Mouse (Mus musculus) cerebellum, postnatal 25 days (tissue): ENCODE data around the gene Kank2.

Experiments used
- DNase-seq, 2 experiments: peaks; one replicate each; pipeline ENCODE4 v3.0.0; 2021; ENCODE audit warnings: mixed read lengths in 2 of 2

The Kank2 gene

GRCm38 (mm10) chr9:21748491-21748890 lies 50.1 kb downstream of the Kank2 start:
- DNase-seq = peak; percentile 60 to 71

- peak; percentile 93 to 96 for DNase-seq
Observed at GRCm38 (mm10) chr9:21748033-21748432, 50.5 kb downstream of the Kank2 start.

- DNase-seq = no peak
Observed at GRCm38 (mm10) chr9:21747238-21747774, 51.2 kb downstream of the Kank2 start.

GRCm38 (mm10) chr9:21741514-21741913 lies 57.0 kb downstream of the Kank2 start:
- no peak for DNase-seq

GRCm38 (mm10) chr9:21740427-21740826 lies 58.1 kb downstream of the Kank2 start:
- DNase-seq = no peak

- DNase-seq = peak; percentile 46 to 63
Observed at GRCm38 (mm10) chr9:21738776-21739175, 59.8 kb downstream of the Kank2 start.

- DNase-seq = no peak
Observed at GRCm38 (mm10) chr9:21737188-21737587, 61.4 kb downstream of the Kank2 start.

GRCm38 (mm10) chr9:21736580-21736979 lies 62.0 kb downstream of the Kank2 start:
- no peak for DNase-seq

GRCm38 (mm10) chr9:21735126-21735525 lies 63.4 kb downstream of the Kank2 start:
- DNase-seq = no peak

- no peak for DNase-seq
Observed at GRCm38 (mm10) chr9:21733989-21734388, 64.6 kb downstream of the Kank2 start.

- DNase-seq = no peak
Observed at GRCm38 (mm10) chr9:21733446-21733845, 65.1 kb downstream of the Kank2 start.

- no peak for DNase-seq
Observed at GRCm38 (mm10) chr9:21732288-21732687, 66.3 kb downstream of the Kank2 start.

GRCm38 (mm10) chr9:21729264-21729663 lies 69.3 kb downstream of the Kank2 start:
- no peak for DNase-seq

- no peak for DNase-seq
Observed at GRCm38 (mm10) chr9:21728261-21728832, 70.2 kb downstream of the Kank2 start.

GRCm38 (mm10) chr9:21726218-21726975 lies 72.1 kb downstream of the Kank2 start:
- peak in 1 of 2 experiments; percentile 29 for DNase-seq

- DNase-seq = no peak
Observed at GRCm38 (mm10) chr9:21725224-21726121, 73.1 kb downstream of the Kank2 start.

- peak; percentile 90 to 93 for DNase-seq
Observed at GRCm38 (mm10) chr9:21724147-21724536, 74.4 kb downstream of the Kank2 start.

GRCm38 (mm10) chr9:21723377-21724146 lies 75.0 kb downstream of the Kank2 start, which contains the start of gene Ldlr:
Ldlr (plus strand) TSS chr9:21723483.
- peak; percentile 85 to 87 for DNase-seq

- no peak for DNase-seq
Observed at GRCm38 (mm10) chr9:21721036-21721435, 77.5 kb downstream of the Kank2 start.

GRCm38 (mm10) chr9:21717015-21717414 lies 81.5 kb downstream of the Kank2 start:
- no peak for DNase-seq
